Mouse (Mus musculus) intestine, embryonic 15.5 days (tissue): ENCODE data around the gene Notch2. TPM values are rescaled to one million over a fixed set of nuclear protein-coding genes. Genes with fewer than 3 reads are reported as not detected.
A peak's percentile ranks its signal among the peaks of the same experiment; 100 is the strongest.

Experiments used
- ATAC-seq: fragments of 200-750 bp; cut with Nextera tagmentation; 2 replicates; pipeline ENCODE4 v1.8.0; 2017; ENCODE audit warnings: moderate TSS enrichment, moderate library complexity
- H3K27ac ChIP-seq: fragments of 300-500 bp; sonication (generic); 2 replicates; pipeline ENCODE4 v1.5.1; 2015; ENCODE audit warnings: mild to moderate bottlenecking, inconsistent platforms
- H3K27me3 ChIP-seq: fragments of 300-500 bp; sonication (generic); replicated peaks from 2 replicates; pipeline ENCODE4 v1.6.1; 2015; ENCODE audit warnings: inconsistent platforms
- H3K36me3 ChIP-seq: fragments of 300-500 bp; sonication (generic); 2 replicates; pipeline ENCODE4 v1.6.1; 2015; ENCODE audit warnings: inconsistent platforms
- H3K4me1 ChIP-seq: fragments of 300-500 bp; sonication (generic); replicated peaks from 2 replicates; pipeline ENCODE4 v1.6.1; 2015; ENCODE audit warnings: inconsistent platforms
- H3K4me2 ChIP-seq: fragments of 300-500 bp; sonication (generic); replicated peaks from 2 replicates; pipeline ENCODE4 v1.6.1; 2015; ENCODE audit warnings: mild to moderate bottlenecking, inconsistent platforms
- H3K4me3 ChIP-seq: fragments of 300-500 bp; sonication (generic); replicated peaks from 2 replicates; pipeline ENCODE4 v1.5.1; 2015; ENCODE audit warnings: inconsistent platforms
- H3K9ac ChIP-seq: fragments of 300-500 bp; sonication (generic); 2 replicates; pipeline ENCODE4 v1.6.1; 2015; ENCODE audit warnings: inconsistent platforms
- H3K9me3 ChIP-seq: fragments of 300-500 bp; sonication (generic); 2 replicates; pipeline ENCODE4 v1.6.1; 2016; ENCODE audit warnings: inconsistent platforms
- WGBS: fragments of 180-500 bp; shearing (Covaris S2); methylation state at CpG from one replicate; pipeline ENCODE4 v1.1.7; 2015; 5-methylcytosine and 5-hydroxymethylcytosine counted together
- polyA plus RNA-seq: library from polyadenylated mRNA; unstranded; fragments of >200 nt; fragmentation: Nextera tagmentation; extraction: Ambion mirVana; gene quantifications from 2 replicates; pipeline ENCODE4 v1.2.1, GENCODE M21; 2015

Notch2 gene
- polyA plus RNA-seq, 1 experiment from 2014 or later = 17.9 TPM

- WGBS = 83% methylated on average over 4 of the region's 4 CpGs
- ATAC-seq = no peak
- Histone ChIP-seq H3K36me3 (peaks cover 15% of the 10 kb centered on the region), H3K9ac (no peak overlapping the region), H3K27ac (no peak overlapping the region), H3K4me2 (no peak overlapping the region), H3K27me3 (no peaks in the 10 kb centered on the region), H3K9me3 (no peaks in the 10 kb centered on the region), H3K4me1 (peaks cover 9% of the 10 kb centered on the region; the same call in 1 of the 2 replicates), H3K4me3 (no peak overlapping the region)
These were observed 60.2 kb downstream of the Notch2 start for GRCm38 (mm10) chr3:98073545-98073944.

DNA sequence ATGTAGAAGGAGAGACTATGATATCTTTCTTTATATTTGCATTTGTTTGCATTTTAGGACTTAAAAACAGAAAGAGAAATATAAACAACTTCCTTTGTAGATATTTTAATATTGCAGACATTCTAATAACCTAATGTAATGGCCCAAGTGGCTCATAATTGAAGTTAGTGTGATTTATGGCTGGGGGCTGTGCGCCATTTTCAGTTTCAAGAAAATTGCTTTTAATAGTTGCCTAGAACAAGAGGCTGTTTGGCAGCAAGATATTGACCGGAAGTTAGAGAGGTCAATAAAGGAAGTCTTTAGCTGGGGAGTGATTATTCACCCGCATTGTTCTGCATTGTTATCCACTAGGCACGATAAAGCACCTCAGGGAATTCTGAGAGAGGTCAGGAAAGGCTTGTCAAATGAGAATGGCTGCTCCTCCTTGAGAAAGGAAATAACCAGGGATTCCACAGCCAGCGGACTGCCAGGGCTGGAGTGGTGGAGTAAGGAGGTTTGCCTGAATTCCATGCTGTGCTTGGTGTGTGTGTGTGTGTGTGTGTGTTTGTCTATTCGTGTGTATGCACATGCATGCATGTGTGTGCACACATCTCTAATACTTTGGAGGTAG is 61.4 kb downstream of the Notch2 start:
- no peak overlapping the region for H3K4me2 ChIP-seq
- H3K4me3 ChIP-seq = no peak overlapping the region
- peaks cover 15% of the 10 kb centered on the region for H3K36me3 ChIP-seq
- H3K27ac ChIP-seq = no peak overlapping the region
- no peak for ATAC-seq
- H3K4me1 ChIP-seq = peaks cover 8% of the 10 kb centered on the region; the same call in 1 of the 2 replicates
- WGBS = 61% methylated on average over 6 of the region's 6 CpGs
- no peak overlapping the region for H3K9ac ChIP-seq
- no peaks in the 10 kb centered on the region for H3K27me3 ChIP-seq
- no peaks in the 10 kb centered on the region for H3K9me3 ChIP-seq

- Histone ChIP-seq H3K4me3 (no peak overlapping the region), H3K9me3 (no peaks in the 10 kb centered on the region), H3K27me3 (no peaks in the 10 kb centered on the region), H3K9ac (no peak overlapping the region), H3K4me2 (no peak overlapping the region), H3K36me3 (peaks cover 6% of the 10 kb centered on the region), H3K4me1 (0 out of 2 replicates have a peak, but pooled peaks cover 4% of the 10 kb centered on the region), H3K27ac (no peak overlapping the region)
- ATAC-seq = no peak
- 87% methylated on average over 5 of the region's 5 CpGs for WGBS
These were observed 64.5 kb downstream of the Notch2 start for GRCm38 (mm10) chr3:98077866-98078265.

DNA sequence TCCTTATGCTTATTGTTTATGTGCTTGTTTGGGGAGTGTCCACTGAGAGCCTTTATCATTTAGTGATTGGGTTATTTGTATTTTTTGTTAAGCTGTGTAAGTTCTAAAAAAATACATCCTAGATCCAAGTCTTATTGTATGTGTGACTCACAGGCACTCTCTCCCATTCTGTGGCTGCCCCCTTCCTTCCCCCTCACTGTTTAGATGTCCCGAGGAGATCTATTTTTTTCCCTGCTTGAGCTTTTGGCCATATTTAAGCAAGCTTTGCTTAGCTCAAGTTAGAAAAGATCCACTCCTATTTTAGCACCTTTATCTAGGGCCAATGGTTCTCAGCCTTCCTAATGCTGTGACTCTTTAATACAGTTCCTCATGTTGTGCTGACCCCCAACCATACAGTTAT is 65.5 kb downstream of the Notch2 start:
- no peaks in the 10 kb centered on the region for H3K4me1 ChIP-seq
- no peaks in the 10 kb centered on the region for H3K9me3 ChIP-seq
- no peak overlapping the region for H3K9ac ChIP-seq
- H3K4me2 ChIP-seq = no peak overlapping the region
- 47% methylated on average over 1 of the region's 1 CpGs for WGBS
- H3K27me3 ChIP-seq = no peaks in the 10 kb centered on the region
- H3K27ac ChIP-seq = no peak overlapping the region
- no peak for ATAC-seq
- peaks cover 4% of the 10 kb centered on the region; the same call in 1 of the 2 replicates for H3K36me3 ChIP-seq
- H3K4me3 ChIP-seq = no peak overlapping the region

DNA sequence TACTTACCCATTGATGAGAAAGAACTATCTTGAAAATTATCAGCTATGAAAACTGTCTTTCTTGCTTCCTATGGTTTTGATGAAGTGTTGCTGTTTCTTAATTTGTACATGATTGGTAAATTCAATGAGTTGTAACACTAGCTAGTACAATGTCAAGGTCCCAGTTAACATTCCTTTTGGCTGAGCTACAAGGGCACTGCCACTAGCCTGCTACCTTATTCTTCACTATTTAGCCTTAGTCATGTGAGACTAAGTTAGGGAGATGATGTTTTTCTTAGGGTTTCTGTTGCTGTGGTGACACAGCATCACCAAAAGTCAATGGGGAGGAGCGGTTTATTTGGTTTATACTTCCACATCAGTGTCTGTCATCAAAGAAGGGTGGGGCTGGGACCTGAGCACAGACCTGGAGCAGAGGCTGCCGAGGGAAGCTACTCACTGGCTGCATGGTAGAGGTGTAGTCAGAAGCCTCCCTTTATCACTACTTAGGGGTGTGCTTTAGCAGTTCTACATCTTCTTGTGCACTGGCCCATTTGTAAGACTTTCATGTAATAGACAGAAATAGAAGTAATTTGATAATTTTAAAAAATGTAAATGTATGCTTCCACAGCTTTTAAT is 66.4 kb downstream of the Notch2 start:
- Histone ChIP-seq H3K27ac (no peak overlapping the region), H3K9ac (no peak overlapping the region), H3K4me3 (no peak overlapping the region), H3K27me3 (no peaks in the 10 kb centered on the region), H3K4me1 (0 out of 2 replicates have a peak, but pooled peaks cover 4% of the 10 kb centered on the region), H3K9me3 (no peaks in the 10 kb centered on the region), H3K4me2 (no peak overlapping the region), H3K36me3 (peaks cover 5% of the 10 kb centered on the region; the same call in 1 of the 2 replicates)
- WGBS = 61% methylated on average over 2 of the region's 2 CpGs
- no peak for ATAC-seq

GRCm38 (mm10) chr3:98080630-98081029 is 67.3 kb downstream of the Notch2 start:
- 83% methylated on average over 4 of the region's 4 CpGs for WGBS
- H3K9ac ChIP-seq = no peak overlapping the region
- H3K27ac ChIP-seq = no peak overlapping the region
- no peak overlapping the region for H3K4me2 ChIP-seq
- peaks cover 8% of the 10 kb centered on the region for H3K4me1 ChIP-seq
- no peak overlapping the region for H3K4me3 ChIP-seq
- H3K27me3 ChIP-seq = no peaks in the 10 kb centered on the region
- H3K9me3 ChIP-seq = no peaks in the 10 kb centered on the region
- ATAC-seq = no peak
- H3K36me3 ChIP-seq = peaks cover 5% of the 10 kb centered on the region; the same call in 1 of the 2 replicates

- no peak overlapping the region for H3K4me3 ChIP-seq
- H3K36me3 ChIP-seq = peaks cover 5% of the 10 kb centered on the region; the same call in 1 of the 2 replicates
- no peaks in the 10 kb centered on the region for H3K9me3 ChIP-seq
- H3K27me3 ChIP-seq = no peaks in the 10 kb centered on the region
- no peak overlapping the region for H3K9ac ChIP-seq
- H3K4me1 ChIP-seq = peaks cover 19% of the 10 kb centered on the region
- H3K27ac ChIP-seq = no peak overlapping the region
- 86% methylated on average over 3 of the region's 3 CpGs for WGBS
- H3K4me2 ChIP-seq = no peak overlapping the region
- no peak for ATAC-seq
These were observed 68.9 kb downstream of the Notch2 start for GRCm38 (mm10) chr3:98082188-98082587.

- no peaks in the 10 kb centered on the region for H3K9me3 ChIP-seq
- no peak overlapping the region for H3K27ac ChIP-seq
- H3K27me3 ChIP-seq = no peaks in the 10 kb centered on the region
- peaks cover 19% of the 10 kb centered on the region for H3K4me1 ChIP-seq
- H3K9ac ChIP-seq = no peak overlapping the region
- H3K36me3 ChIP-seq = peaks cover 5% of the 10 kb centered on the region; the same call in 1 of the 2 replicates
- 84% methylated on average over 3 of the region's 3 CpGs for WGBS
- H3K4me3 ChIP-seq = no peak overlapping the region
- H3K4me2 ChIP-seq = no peak overlapping the region
- no peak for ATAC-seq
These were observed 69.6 kb downstream of the Notch2 start for GRCm38 (mm10) chr3:98082972-98083371.

DNA sequence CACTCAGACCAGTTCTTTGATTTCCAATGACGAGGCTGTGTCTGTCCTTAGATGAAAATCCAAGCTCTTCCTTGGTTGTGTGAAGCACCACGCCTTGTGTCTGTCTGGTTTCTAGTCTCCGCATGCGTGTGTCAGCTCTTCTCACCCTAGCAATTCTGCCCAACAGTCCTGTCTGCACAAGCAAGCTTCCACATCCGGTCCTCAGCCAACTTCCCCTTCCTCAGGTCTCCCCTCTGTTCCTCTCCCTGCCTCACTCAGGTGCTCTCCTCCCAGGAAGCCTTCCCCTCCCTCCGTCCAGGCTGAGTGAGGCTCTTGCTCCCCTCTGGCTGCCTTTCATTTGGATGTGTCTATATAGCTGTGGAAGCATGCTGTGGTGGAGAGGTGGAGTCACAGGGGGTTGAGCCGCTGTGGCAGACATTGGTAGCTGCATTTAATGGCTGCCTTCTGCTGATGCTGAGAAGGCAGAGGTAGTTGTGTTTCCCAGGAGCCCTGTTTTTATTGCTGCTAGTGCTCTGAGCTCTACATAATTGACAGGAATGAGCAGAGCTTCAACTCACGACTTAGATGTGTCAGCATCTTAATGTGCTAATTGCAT is 70.8 kb downstream of the Notch2 start:
- no peak overlapping the region for H3K27ac ChIP-seq
- 77% methylated on average over 8 of the region's 8 CpGs for WGBS
- peaks cover 19% of the 10 kb centered on the region for H3K4me1 ChIP-seq
- no peak overlapping the region for H3K4me3 ChIP-seq
- no peak for ATAC-seq
- H3K4me2 ChIP-seq = no peak overlapping the region
- no peaks in the 10 kb centered on the region for H3K9me3 ChIP-seq
- H3K36me3 ChIP-seq = peaks cover 5% of the 10 kb centered on the region; the same call in 1 of the 2 replicates
- H3K27me3 ChIP-seq = no peaks in the 10 kb centered on the region
- H3K9ac ChIP-seq = no peak overlapping the region

GRCm38 (mm10) chr3:98084870-98085269 is 71.5 kb downstream of the Notch2 start:
- no peak overlapping the region for H3K9ac ChIP-seq
- H3K4me1 ChIP-seq = peaks cover 19% of the 10 kb centered on the region
- H3K4me2 ChIP-seq = no peak overlapping the region
- H3K27me3 ChIP-seq = no peaks in the 10 kb centered on the region
- H3K9me3 ChIP-seq = no peaks in the 10 kb centered on the region
- peaks cover 5% of the 10 kb centered on the region; the same call in 1 of the 2 replicates for H3K36me3 ChIP-seq
- 81% methylated on average over 13 of the region's 13 CpGs for WGBS
- ATAC-seq = no peak
- H3K27ac ChIP-seq = no peak overlapping the region
- no peak overlapping the region for H3K4me3 ChIP-seq

- peaks cover 2% of the 10 kb centered on the region; the same call in 1 of the 2 replicates for H3K36me3 ChIP-seq
- no peaks in the 10 kb centered on the region for H3K27me3 ChIP-seq
- H3K9ac ChIP-seq = no peak overlapping the region
- H3K9me3 ChIP-seq = no peaks in the 10 kb centered on the region
- peak; percentile 76 for ATAC-seq
- peak overlapping the region; percentile 78 for H3K27ac ChIP-seq
- WGBS = 17% methylated on average over 5 of the region's 5 CpGs
- H3K4me1 ChIP-seq = peaks cover 19% of the 10 kb centered on the region
- H3K4me3 ChIP-seq = no peak overlapping the region
- 0 out of 2 replicates have a peak overlapping the region, but pooled peaks have one; percentile 17 for H3K4me2 ChIP-seq
These were observed 72.5 kb downstream of the Notch2 start for GRCm38 (mm10) chr3:98085812-98086268.

- peak; percentile 56 for ATAC-seq
- Histone ChIP-seq H3K27ac (peak overlapping the region; percentile 49), H3K4me1 (peaks cover 19% of the 10 kb centered on the region), H3K4me2 (no peak overlapping the region), H3K4me3 (no peak overlapping the region), H3K27me3 (no peaks in the 10 kb centered on the region), H3K9ac (no peak overlapping the region), H3K36me3 (peaks cover 2% of the 10 kb centered on the region; the same call in 1 of the 2 replicates), H3K9me3 (no peaks in the 10 kb centered on the region)
- 55% methylated on average over 4 of the region's 4 CpGs for WGBS
These were observed 73.1 kb downstream of the Notch2 start for GRCm38 (mm10) chr3:98086441-98086840.
